Mouse (Mus musculus): ENCODE results near the gene Il1rapl1.

DNA sequence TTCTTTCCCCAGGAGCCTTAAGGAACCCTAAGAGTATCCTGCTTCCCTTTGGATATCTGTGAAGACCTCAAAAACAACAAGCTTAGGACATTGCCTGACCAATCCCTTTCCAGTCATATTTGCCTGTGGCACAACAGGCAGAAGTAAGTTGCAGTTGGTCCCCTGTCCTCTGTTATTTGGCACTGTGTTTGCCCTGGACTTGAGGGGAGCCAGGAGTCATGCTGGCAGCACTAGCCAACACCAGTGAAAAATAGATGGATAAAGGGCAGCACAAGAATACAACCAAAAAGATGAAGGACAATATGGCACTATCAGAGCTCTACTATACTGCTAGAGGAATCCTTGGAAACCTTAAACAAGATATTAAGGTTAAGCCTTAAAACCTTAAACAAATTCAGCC lies 322.4 kb downstream of the Il1rapl1 start:
- TF ChIP-seq CTCF (IDR thresholded peaks at IDR 0.05; ENCODE audit: low read depth, low read length), result no peak
- no peak for TF ChIP-seq POLR2AphosphoS5 (IDR thresholded peaks at IDR 0.05; ENCODE audit: insufficient replicate concordance, low read depth, low read length)
